Mouse (Mus musculus) megakaryocyte, adult 5-6 weeks (primary cell): ENCODE results near the gene Srrd. TPM values are rescaled to one million over a fixed set of nuclear protein-coding genes. Genes with fewer than 3 reads are reported as not detected.
A peak's percentile ranks its signal among the peaks of the same experiment; 100 is the strongest.

Experiments
- ATAC-seq: 2 replicates; pipeline ENCODE4 v1.8.0; 2016; ENCODE audit warnings: mild to moderate bottlenecking, inconsistent platforms; ENCODE audit not compliant: poor library complexity, severe bottlenecking
- total RNA-seq, 2 experiments: library from RNA; stranded (forward) in 1 of 2; stranded (reverse) in 1 of 2; fragments of 153-499, 151-499 nt in 1 of 2; fragments of 221-1000, 200-1000 nt in 1 of 2; gene quantifications; 2 replicates each; pipeline versions ENCODE4 v1.2.3 to v1.2.4; 2015 to 2017

Gene Srrd
- total RNA-seq, 2 experiments from 2014 or later: 20.7 to 35.1 TPM

GRCm38 (mm10) chr5:112359520-112359919, 16.7 kb upstream of the Srrd start:
- ATAC-seq: no peak

GRCm38 (mm10) chr5:112356322-112356721, 13.5 kb upstream of the Srrd start:
- no peak for ATAC-seq

- no peak for ATAC-seq
Measured at GRCm38 (mm10) chr5:112355910-112356309, 13.1 kb upstream of the Srrd start, which contains the start of gene Gm6583. Gm6583 (minus strand) TSS chr5:112356033.

DNA sequence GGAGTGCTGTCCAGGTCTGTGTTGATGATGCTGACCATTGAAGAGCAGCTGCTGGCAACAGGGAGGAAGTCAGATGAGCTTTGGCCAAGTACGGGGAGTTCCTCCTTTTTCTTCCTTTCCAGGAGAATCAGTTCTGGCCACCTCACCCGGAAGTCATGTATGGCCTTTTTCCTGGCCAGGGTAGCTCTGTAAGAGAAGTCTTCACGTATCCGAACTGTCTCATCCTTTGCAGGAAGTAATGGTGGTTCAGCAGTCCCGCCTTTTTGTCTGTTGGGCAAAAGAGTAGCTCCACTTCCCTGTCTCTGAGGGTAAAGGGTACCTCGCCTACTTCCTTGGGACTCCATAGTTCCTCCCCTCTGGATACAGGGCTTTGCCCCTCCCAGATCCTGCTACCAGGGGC, 12.7 kb upstream of the Srrd start:
- peak; percentile 75 for ATAC-seq

- ATAC-seq: no peak
Measured at GRCm38 (mm10) chr5:112349169-112349568, 6.3 kb upstream of the Srrd start.

GRCm38 (mm10) chr5:112346211-112346965, 3.5 kb upstream of the Srrd start:
- no peak for ATAC-seq

GRCm38 (mm10) chr5:112344092-112344960, 1.5 kb upstream of the Srrd start:
- peak; percentile 34; the same call in 1 of the 2 replicates for ATAC-seq

DNA sequence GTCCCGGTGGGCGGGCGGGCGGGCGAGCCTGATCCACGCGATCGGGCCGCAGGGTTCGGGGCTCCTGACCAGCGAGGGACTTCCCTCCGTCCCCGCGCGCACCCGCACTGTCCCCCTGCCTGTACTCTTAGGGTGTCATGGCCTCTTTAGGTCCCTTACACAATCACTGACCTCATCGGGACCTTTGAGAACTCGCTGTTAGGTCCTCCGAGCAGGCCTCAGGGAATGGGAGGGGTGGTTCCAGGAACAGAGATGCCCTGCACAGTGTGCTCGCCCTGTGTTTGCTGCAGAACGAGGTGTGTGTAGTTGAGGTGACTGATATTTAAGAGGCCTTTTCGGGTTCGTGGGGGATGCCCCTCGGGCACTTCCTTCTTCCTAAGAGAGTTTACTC, 360 bp upstream of the Srrd start:
- ATAC-seq: peak; percentile 45

DNA sequence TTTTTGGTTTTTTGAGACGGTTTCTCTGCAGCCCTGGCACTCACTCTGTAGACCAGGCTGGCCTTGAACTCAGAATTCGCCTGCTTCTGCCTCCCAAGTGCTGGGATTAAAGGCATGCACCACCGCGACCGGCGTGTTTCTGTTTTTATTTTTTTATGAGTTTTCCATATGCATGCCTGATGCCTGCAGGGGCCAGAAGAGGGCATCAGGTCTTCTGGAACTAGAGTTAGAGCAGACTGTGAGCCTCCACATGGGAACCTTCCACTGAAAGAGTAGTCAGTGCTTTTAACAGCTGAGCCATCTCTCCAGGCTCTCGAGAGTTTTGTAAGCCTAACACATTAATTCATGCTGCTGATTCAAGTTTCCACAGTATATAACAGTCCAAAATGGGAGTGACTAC, 3.6 kb downstream of the Srrd start:
- ATAC-seq: no peak

DNA sequence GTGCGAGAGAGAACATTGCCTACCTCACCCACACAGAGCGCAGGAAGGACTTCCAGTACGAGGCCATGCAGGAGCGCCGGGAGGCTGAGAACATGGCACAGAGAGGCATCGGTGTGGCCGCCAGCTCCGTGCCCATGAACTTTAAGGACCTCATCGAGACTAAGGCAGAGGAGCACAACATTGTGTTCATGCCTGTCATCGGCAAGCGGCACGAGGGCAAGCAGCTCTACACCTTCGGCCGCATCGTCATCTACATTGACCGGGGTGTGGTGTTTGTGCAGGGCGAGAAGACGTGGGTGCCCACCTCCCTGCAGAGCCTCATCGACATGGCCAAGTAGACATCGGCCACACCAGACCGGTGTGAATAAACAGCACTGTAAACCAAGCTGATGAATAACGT, 5.8 kb downstream of the Srrd start:
- ATAC-seq: no peak

GRCm38 (mm10) chr5:112335473-112335872, 7.4 kb downstream of the Srrd start:
- peak; percentile 84 for ATAC-seq

GRCm38 (mm10) chr5:112329805-112330564, 12.9 kb downstream of the Srrd start:
- ATAC-seq: no peak

DNA sequence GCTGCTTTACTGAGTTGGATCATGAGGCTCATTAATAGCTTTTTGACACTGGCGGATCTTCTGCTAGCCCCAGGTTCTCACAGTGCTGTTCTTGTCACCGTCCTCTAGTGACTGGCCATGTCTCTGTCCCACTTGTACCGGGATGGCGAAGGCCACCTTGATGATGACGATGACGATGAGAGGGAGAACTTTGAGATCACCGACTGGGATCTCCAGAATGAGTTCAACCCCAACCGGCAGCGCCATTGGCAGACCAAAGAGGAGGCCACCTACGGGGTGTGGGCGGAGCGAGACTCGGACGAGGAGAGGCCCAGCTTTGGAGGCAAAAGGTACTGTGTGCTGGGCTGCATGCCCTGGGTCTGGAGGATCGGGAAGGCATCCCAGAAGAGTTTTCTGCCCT, 15.0 kb downstream of the Srrd start:
- no peak for ATAC-seq

- ATAC-seq: 0 out of 2 replicates have a peak, but pooled peaks have one; percentile 4
Measured at GRCm38 (mm10) chr5:112326446-112327009, 16.3 kb downstream of the Srrd start.

- peak; percentile 89 for ATAC-seq
Measured at GRCm38 (mm10) chr5:112325546-112326445, 17.0 kb downstream of the Srrd start, which contains the start of gene Tfip11. Tfip11 (plus strand) TSS chr5:112326358.

DNA sequence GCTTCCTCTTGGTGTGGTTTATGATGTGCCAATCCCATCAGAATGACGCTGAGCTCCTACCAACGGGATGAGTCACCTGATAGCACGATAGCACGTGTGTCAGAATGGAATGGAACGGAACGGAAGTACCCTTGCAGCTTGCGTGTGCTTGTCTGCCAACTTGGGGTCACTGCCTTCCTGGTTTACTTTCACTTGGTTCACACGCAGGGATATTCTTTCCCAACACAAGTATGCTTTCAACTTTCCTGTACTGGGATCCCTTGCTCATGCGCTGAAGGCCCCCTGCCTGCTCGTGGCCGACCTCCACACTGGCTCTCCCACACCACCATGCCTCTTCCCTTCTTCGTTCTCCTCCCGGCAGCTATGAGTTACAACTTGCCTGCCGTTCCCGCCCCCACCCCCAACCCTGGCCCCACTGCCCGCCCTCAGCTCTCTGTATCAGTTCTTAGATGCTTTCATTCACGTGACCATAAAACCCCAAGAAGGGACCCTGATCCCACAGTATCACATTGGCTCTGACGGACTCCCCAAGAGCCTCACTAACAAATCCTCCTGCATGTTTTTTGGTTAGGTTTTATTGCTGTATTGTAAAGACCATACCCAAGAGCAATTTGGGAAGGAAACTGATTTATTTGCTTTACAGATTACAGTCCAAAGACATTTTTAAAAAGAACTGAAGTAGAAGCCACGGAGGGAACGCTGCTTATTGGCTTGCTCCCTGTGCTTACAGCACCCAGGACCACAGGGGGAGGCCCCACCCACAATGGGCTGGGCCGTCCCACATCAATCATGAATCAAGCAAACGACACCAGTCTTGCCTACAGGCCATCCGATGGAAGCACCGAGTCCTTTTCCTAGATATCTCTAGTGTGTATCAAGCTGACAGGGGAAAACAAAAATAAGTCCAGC, 17.9 kb downstream of the Srrd start:
- peak; percentile 74 for ATAC-seq

DNA sequence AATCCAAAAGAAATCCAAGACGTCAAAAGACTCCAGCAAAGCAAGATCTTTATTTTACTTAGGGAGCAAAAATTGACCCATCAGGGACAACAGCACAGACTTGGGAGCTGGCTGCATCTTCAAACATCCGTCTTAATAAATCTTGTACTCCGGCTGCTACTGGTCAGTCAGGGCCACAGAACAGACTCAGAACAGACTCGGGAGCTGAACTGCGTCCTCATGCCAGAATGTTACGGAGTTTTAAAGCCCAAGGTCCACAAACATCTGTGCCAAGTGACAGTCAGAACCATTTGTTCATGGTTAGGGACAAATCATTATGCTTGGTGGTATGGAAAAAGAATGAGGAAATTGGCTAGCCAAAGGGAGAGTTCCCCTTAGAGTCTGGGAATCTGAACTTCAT, 19.6 kb downstream of the Srrd start:
- ATAC-seq: no peak

- no peak for ATAC-seq
Measured at GRCm38 (mm10) chr5:112321376-112321775, 21.5 kb downstream of the Srrd start.

DNA sequence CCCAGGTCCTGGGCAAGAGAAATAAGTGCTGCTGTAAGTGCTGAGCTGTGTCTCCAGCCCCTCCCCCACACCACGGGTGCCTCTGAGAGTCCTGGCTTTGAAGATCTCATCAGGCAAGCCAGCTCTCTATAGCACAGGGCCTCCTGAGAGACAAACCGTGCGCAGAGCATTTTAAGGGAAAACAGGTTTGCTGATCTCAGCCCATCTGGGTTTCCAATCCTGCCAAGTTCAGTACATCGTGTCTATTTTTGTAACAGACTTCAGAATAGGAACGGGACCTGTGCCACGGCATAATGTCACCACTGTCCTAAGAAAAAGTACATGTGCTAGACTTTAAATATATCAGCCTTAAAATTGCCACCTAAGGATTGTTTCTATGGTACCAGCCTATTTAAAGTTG, 21.9 kb downstream of the Srrd start:
- ATAC-seq: no peak
